Mouse (Mus musculus) liver, embryonic 11.5 days (tissue): ENCODE data around the gene Elmo3. TPM values are rescaled to one million over a fixed set of nuclear protein-coding genes. Genes with fewer than 3 reads are reported as not detected.

Experiments used
- ATAC-seq: fragments of 200-750 bp; cut with Nextera tagmentation; replicated peaks from 2 replicates; pipeline ENCODE4 v1.8.0; 2017; ENCODE audit warnings: moderate number of reproducible peaks, mild to moderate bottlenecking, moderate TSS enrichment, moderate library complexity; ENCODE audit not compliant: low FRiP score
- DNase-seq: peaks from one replicate; pipeline ENCODE4 v3.0.0-alpha.2; 2017; ENCODE audit warnings: low spot score
- H3K27ac ChIP-seq: fragments of 300-500 bp; sonication (generic); 2 replicates; pipeline ENCODE4 v1.5.1; 2014; ENCODE audit warnings: mild to moderate bottlenecking, low read depth, low read length, control low read depth
- H3K27me3 ChIP-seq: fragments of 300-500 bp; sonication (generic); replicated peaks from 2 replicates; pipeline ENCODE4 v1.6.1; 2014; ENCODE audit warnings: low read length, mixed read lengths; ENCODE audit not compliant: control insufficient read depth, insufficient read depth
- H3K36me3 ChIP-seq: fragments of 300-500 bp; sonication (generic); 2 replicates; pipeline ENCODE4 v1.6.1; 2014; ENCODE audit warnings: mild to moderate bottlenecking, low read length, moderate library complexity, mixed read lengths; ENCODE audit not compliant: control insufficient read depth, insufficient read depth
- H3K4me1 ChIP-seq: fragments of 300-500 bp; sonication (generic); replicated peaks from 2 replicates; pipeline ENCODE4 v1.6.1; 2014; ENCODE audit warnings: low read length, mixed read lengths; ENCODE audit not compliant: control insufficient read depth, insufficient read depth
- H3K4me2 ChIP-seq: fragments of 300-500 bp; sonication (generic); 2 replicates; pipeline ENCODE4 v1.6.1; 2014; ENCODE audit warnings: mild to moderate bottlenecking, control low read depth, moderate library complexity
- H3K4me3 ChIP-seq: fragments of 300-500 bp; sonication (generic); 2 replicates; pipeline ENCODE4 v1.5.1; 2014; ENCODE audit warnings: low read depth, low read length, control low read depth
- H3K9ac ChIP-seq: fragments of 300-500 bp; sonication (generic); 2 replicates; pipeline ENCODE4 v1.6.1; 2014; ENCODE audit warnings: low read depth, low read length, control low read depth
- H3K9me3 ChIP-seq: fragments of 300-500 bp; sonication (generic); 2 replicates; pipeline ENCODE4 v1.6.1; 2016; ENCODE audit warnings: low read length, inconsistent platforms, mixed read lengths; ENCODE audit not compliant: control insufficient read depth
- WGBS: fragments of 180-500 bp; shearing (Covaris S2); extraction: QIAGEN DNeasy Blood & Tissue Kit; methylation state at CpG from one replicate; pipeline ENCODE4 v1.1.7; 2014; 5-methylcytosine and 5-hydroxymethylcytosine counted together
- polyA plus RNA-seq: library from polyadenylated mRNA; unstranded; fragments of >200 nt; fragmentation: Nextera tagmentation; extraction: Ambion mirVana; gene quantifications from 2 replicates; pipeline ENCODE4 v1.2.1, GENCODE M21; 2014

Gene Elmo3
- polyA plus RNA-seq, 1 experiment from 2014 or later, result 2.6 TPM

- H3K27ac ChIP-seq, result peak within 1 kb of the TSS; percentile 86
- under 1% methylated on average over 36 of the region's 36 CpGs for WGBS
- H3K36me3 ChIP-seq, result peaks cover 22% of the 10 kb centered on the region
- ATAC-seq (peak; percentile 84), DNase-seq (peak; percentile 96)
- H3K4me1 ChIP-seq, result peaks cover 29% of the 10 kb centered on the region
- peak within 1 kb of the TSS; percentile 79 for H3K9ac ChIP-seq
- no peaks in the 10 kb centered on the region for H3K27me3 ChIP-seq
- peak within 1 kb of the TSS; percentile 67 for H3K4me3 ChIP-seq
- no peaks in the 10 kb centered on the region for H3K9me3 ChIP-seq
- peak within 1 kb of the TSS; percentile 91 for H3K4me2 ChIP-seq
Measured at GRCm38 (mm10) chr8:105326141-105326672, 20.8 kb downstream of the Elmo3 start, which contains the start of the genes Lrrc29 and Tmem208. Gene Lrrc29, minus strand, starts transcription at chr8:105326278. Gene Tmem208, plus strand, starts transcription at chr8:105326354.

- DNase-seq (no peak), ATAC-seq (no peak)
- H3K4me3 ChIP-seq, result peak overlapping the region; percentile 67
- peak overlapping the region; percentile 91 for H3K4me2 ChIP-seq
- peak overlapping the region; percentile 86 for H3K27ac ChIP-seq
- H3K4me1 ChIP-seq, result peaks cover 25% of the 10 kb centered on the region
- H3K36me3 ChIP-seq, result peaks cover 28% of the 10 kb centered on the region
- 25% methylated on average over 6 of the region's 6 CpGs for WGBS
- no peaks in the 10 kb centered on the region for H3K27me3 ChIP-seq
- H3K9ac ChIP-seq, result peak overlapping the region; percentile 79
- no peaks in the 10 kb centered on the region for H3K9me3 ChIP-seq
Measured at GRCm38 (mm10) chr8:105326968-105327367, 21.6 kb downstream of the Elmo3 start.

- no peak overlapping the region for H3K4me2 ChIP-seq
Measured at GRCm38 (mm10) chr8:105330325-105330724, 24.9 kb downstream of the Elmo3 start.

DNA sequence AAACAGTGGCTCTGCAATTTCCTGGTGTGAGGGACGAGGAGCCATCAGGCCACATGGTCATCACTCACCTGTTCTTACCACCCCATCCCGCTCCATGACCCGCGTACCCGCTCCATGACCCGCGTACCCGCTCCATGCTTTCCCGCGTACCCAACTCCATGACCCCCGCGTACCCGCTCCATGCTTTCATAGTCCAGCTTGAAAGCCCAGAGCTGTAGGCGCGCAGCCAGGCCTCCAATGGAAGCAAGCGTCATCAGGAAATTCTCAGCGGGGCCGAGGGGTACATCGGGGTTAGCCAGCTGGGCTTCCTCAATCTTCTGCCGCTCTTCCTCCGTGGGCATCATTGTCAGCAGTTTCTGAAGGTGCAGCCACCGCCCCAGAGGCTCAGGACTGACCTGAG is 26.1 kb downstream of the Elmo3 start:
- H3K27me3 ChIP-seq, result no peaks in the 10 kb centered on the region
- WGBS, result 93% methylated on average over 22 of the region's 22 CpGs
- ATAC-seq (no peak), DNase-seq (no peak)
- peaks cover 29% of the 10 kb centered on the region for H3K36me3 ChIP-seq
- no peak overlapping the region for H3K9ac ChIP-seq
- no peak overlapping the region for H3K4me2 ChIP-seq
- H3K4me3 ChIP-seq, result no peak overlapping the region
- peaks cover 6% of the 10 kb centered on the region; the same call in 1 of the 2 replicates for H3K4me1 ChIP-seq
- H3K9me3 ChIP-seq, result no peaks in the 10 kb centered on the region
- no peak overlapping the region for H3K27ac ChIP-seq

More at GRCm38 (mm10) chr8:105330325-105330724, 24.9 kb downstream of the Elmo3 start:
- no peak for ATAC-seq
- Histone ChIP-seq H3K9me3 (no peaks in the 10 kb centered on the region), H3K27me3 (no peaks in the 10 kb centered on the region), H3K4me1 (peaks cover 8% of the 10 kb centered on the region), H3K27ac (no peak overlapping the region), H3K9ac (no peak overlapping the region), H3K36me3 (peaks cover 28% of the 10 kb centered on the region), H3K4me3 (no peak overlapping the region)
- no peak for DNase-seq
- WGBS, result 93% methylated on average over 12 of the region's 12 CpGs

DNA sequence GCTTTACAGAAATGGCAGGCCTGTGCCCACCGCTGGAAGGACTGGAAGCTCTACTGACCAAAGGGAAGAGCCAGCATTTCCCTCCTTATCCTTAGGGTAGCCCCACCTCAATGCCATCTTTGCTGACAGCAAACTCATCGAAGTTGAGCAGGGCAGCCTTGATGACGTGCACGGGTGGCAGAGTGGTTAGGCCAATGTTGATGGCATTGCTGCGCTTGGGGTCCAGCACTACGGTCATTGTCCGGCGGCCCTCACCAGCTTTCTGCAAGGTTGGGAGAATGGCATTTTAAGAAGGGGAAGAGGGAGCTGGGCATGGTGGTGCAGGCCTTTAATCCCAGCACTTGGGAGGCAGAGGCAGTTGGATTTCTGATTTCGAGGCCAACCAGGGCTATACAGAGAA is 26.5 kb downstream of the Elmo3 start:
- Histone ChIP-seq H3K9me3 (no peaks in the 10 kb centered on the region), H3K9ac (no peak overlapping the region), H3K36me3 (peaks cover 34% of the 10 kb centered on the region), H3K4me2 (no peak overlapping the region), H3K27me3 (no peaks in the 10 kb centered on the region), H3K4me1 (peaks cover 6% of the 10 kb centered on the region; the same call in 1 of the 2 replicates), H3K4me3 (no peak overlapping the region), H3K27ac (no peak overlapping the region)
- 89% methylated on average over 9 of the region's 9 CpGs for WGBS
- ATAC-seq, result no peak
- no peak for DNase-seq

- WGBS, result 77% methylated on average over 2 of the region's 2 CpGs
- no peak overlapping the region for H3K27ac ChIP-seq
- no peak for ATAC-seq
Measured at GRCm38 (mm10) chr8:105332523-105332922, 27.1 kb downstream of the Elmo3 start.

GRCm38 (mm10) chr8:105336373-105337130 is 31.2 kb downstream of the Elmo3 start:
- H3K4me1 ChIP-seq, result peaks cover 32% of the 10 kb centered on the region
- DNase-seq (no peak), ATAC-seq (no peak; the same call in 1 of the 2 replicates)
- no peak overlapping the region for H3K4me3 ChIP-seq
- H3K36me3 ChIP-seq, result peaks cover 12% of the 10 kb centered on the region; the same call in 1 of the 2 replicates
- H3K9me3 ChIP-seq, result no peaks in the 10 kb centered on the region
- H3K4me2 ChIP-seq, result no peak overlapping the region
- no peaks in the 10 kb centered on the region for H3K27me3 ChIP-seq
- 73% methylated on average over 32 of the region's 32 CpGs for WGBS
- H3K27ac ChIP-seq, result no peak overlapping the region
- no peak overlapping the region for H3K9ac ChIP-seq

More at GRCm38 (mm10) chr8:105332523-105332922, 27.1 kb downstream of the Elmo3 start:
- no peak overlapping the region for H3K4me2 ChIP-seq
- H3K9ac ChIP-seq, result no peak overlapping the region
- DNase-seq, result no peak
- H3K9me3 ChIP-seq, result no peaks in the 10 kb centered on the region
- no peaks in the 10 kb centered on the region for H3K27me3 ChIP-seq
- peaks cover 6% of the 10 kb centered on the region; the same call in 1 of the 2 replicates for H3K4me1 ChIP-seq
- no peak overlapping the region for H3K4me3 ChIP-seq
- peaks cover 35% of the 10 kb centered on the region for H3K36me3 ChIP-seq

GRCm38 (mm10) chr8:105338992-105339391 is 33.6 kb downstream of the Elmo3 start:
- H3K27me3 ChIP-seq, result no peaks in the 10 kb centered on the region
- WGBS, result 15% methylated on average over 4 of the region's 4 CpGs
- H3K4me3 ChIP-seq, result no peak overlapping the region
- peak overlapping the region; percentile 46; the same call in 1 of the 2 replicates for H3K27ac ChIP-seq
- peaks cover 10% of the 10 kb centered on the region; the same call in 1 of the 2 replicates for H3K36me3 ChIP-seq
- H3K4me1 ChIP-seq, result peaks cover 33% of the 10 kb centered on the region
- H3K9ac ChIP-seq, result no peak overlapping the region
- H3K4me2 ChIP-seq, result peak overlapping the region; percentile 23
- DNase-seq (no peak), ATAC-seq (no peak)
- no peaks in the 10 kb centered on the region for H3K9me3 ChIP-seq
